Mouse (Mus musculus) frontal cortex, postnatal 10 days (tissue): Measurements from ENCODE around the gene Osbpl9.

Source experiments
- DNase-seq, 2 experiments: peaks; one replicate each; pipeline ENCODE4 v3.0.0; 2022; ENCODE audit warnings: low spot score in 2 of 2, mixed read lengths in 1 of 2

Osbpl9 gene

GRCm38 (mm10) chr4:109042739-109043138 lies 159.3 kb downstream of the Osbpl9 start:
- DNase-seq = no peak

GRCm38 (mm10) chr4:109036327-109036726 lies 165.7 kb downstream of the Osbpl9 start:
- DNase-seq = peak in 1 of 2 experiments; percentile 38

- DNase-seq = no peak
These were observed 171.8 kb downstream of the Osbpl9 start for GRCm38 (mm10) chr4:109030266-109030665.

GRCm38 (mm10) chr4:109029857-109030256 lies 172.2 kb downstream of the Osbpl9 start:
- no peak for DNase-seq

- no peak for DNase-seq
These were observed 175.5 kb downstream of the Osbpl9 start for GRCm38 (mm10) chr4:109026543-109026942.

GRCm38 (mm10) chr4:109025061-109025460 lies 177.0 kb downstream of the Osbpl9 start:
- no peak for DNase-seq

- DNase-seq = no peak
These were observed 180.1 kb downstream of the Osbpl9 start for GRCm38 (mm10) chr4:109021976-109022375.

- DNase-seq = no peak
These were observed 182.8 kb downstream of the Osbpl9 start for GRCm38 (mm10) chr4:109019301-109019700.

- DNase-seq = no peak
These were observed 184.6 kb downstream of the Osbpl9 start for GRCm38 (mm10) chr4:109017441-109017840.

- no peak for DNase-seq
These were observed 188.0 kb downstream of the Osbpl9 start for GRCm38 (mm10) chr4:109014091-109014490.
